Mouse (Mus musculus) macrophage (primary cell): Measurements from ENCODE around the gene Vpreb1. TPM values are rescaled to one million over a fixed set of nuclear protein-coding genes. Genes with fewer than 3 reads are reported as not detected.
A peak's percentile ranks its signal among the peaks of the same experiment; 100 is the strongest.
"Not testable (repeated sequence)": the region's sequence is repeated elsewhere in the genome, so short reads cannot be mapped to it uniquely, and the experiment has no call there.

Experiments used
- H3K27ac ChIP-seq: fragments of 350-480 bp; formaldehyde crosslinking; 2 replicates; pipeline ENCODE4 v1.9.0; 2021
- H3K36me3 ChIP-seq: fragments of 350-480 bp; formaldehyde crosslinking; 2 replicates; pipeline ENCODE4 v1.9.0; 2021; ENCODE audit errors: inconsistent target
- H3K4me3 ChIP-seq: fragments of 350-480 bp; formaldehyde crosslinking; 2 replicates; pipeline ENCODE4 v1.9.0; 2021; ENCODE audit errors: inconsistent target
- H3K79me2 ChIP-seq: fragments of 350-480 bp; formaldehyde crosslinking; 2 replicates; pipeline ENCODE4 v1.9.0; 2021; ENCODE audit errors: inconsistent target
- WGBS: methylation state at CpG from one replicate; pipeline ENCODE4 v1.1.7; 2026; ENCODE audit warnings: inconsistent platforms; ENCODE audit not compliant: missing documents; 5-methylcytosine and 5-hydroxymethylcytosine counted together
- polyA plus RNA-seq: library from polyadenylated mRNA; stranded (reverse); fragments of 250-400 nt; gene quantifications from 3 replicates; pipeline ENCODE4 v1.2.4, GENCODE M21; 2018; ENCODE audit warnings: inconsistent platforms

Gene Vpreb1
- polyA plus RNA-seq, 1 experiment from 2014 or later: not detected

GRCm38 (mm10) chr16:16870241-16870616 is 414 bp downstream of the Vpreb1 start:
- 39% methylated on average over 7 of the region's 7 CpGs for WGBS
- Histone ChIP-seq H3K36me3 (no peaks in the 10 kb centered on the region), H3K27ac (no peak overlapping the region), H3K4me3 (peak overlapping the region; percentile 90), H3K79me2 (peaks cover 34% of the 10 kb centered on the region)

- Histone ChIP-seq H3K36me3 (no peaks in the 10 kb centered on the region), H3K27ac (no peak overlapping the region), H3K4me3 (no peak overlapping the region), H3K79me2 (no peaks in the 10 kb centered on the region; the same call in 1 of the 2 replicates)
- 28% methylated on average over 5 of the region's 5 CpGs for WGBS
These were observed 4.7 kb downstream of the Vpreb1 start for GRCm38 (mm10) chr16:16865696-16866561.

GRCm38 (mm10) chr16:16865217-16865616 is 5.4 kb downstream of the Vpreb1 start:
- H3K36me3 ChIP-seq: no peaks in the 10 kb centered on the region
- no peak overlapping the region for H3K4me3 ChIP-seq
- no peak overlapping the region for H3K27ac ChIP-seq
- H3K79me2 ChIP-seq: no peaks in the 10 kb centered on the region

- WGBS: 59% methylated on average over 2 of the region's 2 CpGs
- no peak within 1 kb of the TSS for H3K4me3 ChIP-seq
- H3K36me3 ChIP-seq: no peaks in the 10 kb centered on the region
- no peaks in the 10 kb centered on the region for H3K79me2 ChIP-seq
- no peak within 1 kb of the TSS for H3K27ac ChIP-seq
These were observed 6.7 kb downstream of the Vpreb1 start, which contains the start of gene Igll1 for GRCm38 (mm10) chr16:16863978-16864377. Gene Igll1, minus strand, starts transcription at chr16:16863985.

- Histone ChIP-seq H3K27ac (no peak overlapping the region), H3K36me3 (no peaks in the 10 kb centered on the region), H3K79me2 (no peaks in the 10 kb centered on the region), H3K4me3 (no peak overlapping the region)
- WGBS: 89% methylated on average over 3 of the region's 3 CpGs
These were observed 8.4 kb downstream of the Vpreb1 start for GRCm38 (mm10) chr16:16862288-16862687.

GRCm38 (mm10) chr16:16856731-16857476 is 13.7 kb downstream of the Vpreb1 start:
- no peak overlapping the region for H3K27ac ChIP-seq
- H3K79me2 ChIP-seq: no peaks in the 10 kb centered on the region
- H3K36me3 ChIP-seq: no peaks in the 10 kb centered on the region
- WGBS: 45% methylated on average over 13 of the region's 13 CpGs
- no peak overlapping the region for H3K4me3 ChIP-seq

- 87% methylated on average over 8 of the region's 9 CpGs for WGBS
- not testable (repeated sequence) for H3K79me2 ChIP-seq, H3K27ac ChIP-seq, H3K36me3 ChIP-seq, H3K4me3 ChIP-seq
These were observed 14.6 kb downstream of the Vpreb1 start for GRCm38 (mm10) chr16:16856054-16856453.

- Histone ChIP-seq H3K36me3 (no peaks in the 10 kb centered on the region), H3K79me2 (no peaks in the 10 kb centered on the region), H3K27ac (no peak overlapping the region), H3K4me3 (no peak overlapping the region)
- WGBS: 80% methylated on average over 1 of the region's 1 CpGs
These were observed 15.1 kb downstream of the Vpreb1 start for GRCm38 (mm10) chr16:16855541-16855940.

GRCm38 (mm10) chr16:16854836-16855235 is 15.8 kb downstream of the Vpreb1 start:
- Histone ChIP-seq H3K4me3 (no peak overlapping the region), H3K27ac (no peak overlapping the region), H3K79me2 (no peaks in the 10 kb centered on the region), H3K36me3 (no peaks in the 10 kb centered on the region)
- WGBS: 16% methylated on average over 5 of the region's 6 CpGs

- WGBS: 97% methylated on average over 3 of the region's 3 CpGs
- no peaks in the 10 kb centered on the region for H3K79me2 ChIP-seq
These were observed 18.2 kb downstream of the Vpreb1 start for GRCm38 (mm10) chr16:16852411-16852810.

GRCm38 (mm10) chr16:16849196-16849595 is 21.4 kb downstream of the Vpreb1 start:
- Histone ChIP-seq H3K4me3 (no peak overlapping the region), H3K79me2 (no peaks in the 10 kb centered on the region), H3K36me3 (no peaks in the 10 kb centered on the region), H3K27ac (no peak overlapping the region)

More at GRCm38 (mm10) chr16:16852411-16852810, 18.2 kb downstream of the Vpreb1 start:
- Histone ChIP-seq H3K36me3 (no peaks in the 10 kb centered on the region), H3K4me3 (no peak overlapping the region), H3K27ac (no peak overlapping the region)

GRCm38 (mm10) chr16:16829671-16830070 is 41.0 kb downstream of the Vpreb1 start:
- H3K79me2 ChIP-seq: no peaks in the 10 kb centered on the region
- WGBS: 92% methylated on average over 3 of the region's 3 CpGs
- H3K27ac ChIP-seq: no peak overlapping the region
- no peaks in the 10 kb centered on the region for H3K36me3 ChIP-seq
- no peak overlapping the region for H3K4me3 ChIP-seq

- Histone ChIP-seq H3K79me2 (no peaks in the 10 kb centered on the region), H3K27ac (no peak within 1 kb of the TSS), H3K4me3 (peak within 1 kb of the TSS; percentile 6; the same call in 1 of the 2 replicates), H3K36me3 (no peaks in the 10 kb centered on the region)
- 5% methylated on average over 33 of the region's 33 CpGs for WGBS
These were observed 41.7 kb downstream of the Vpreb1 start, which contains the start of gene Spag6l for GRCm38 (mm10) chr16:16828757-16829615. Gene Spag6l, minus strand, starts transcription at chr16:16829456.

GRCm38 (mm10) chr16:16826223-16826622 is 44.4 kb downstream of the Vpreb1 start:
- Histone ChIP-seq H3K36me3 (no peaks in the 10 kb centered on the region), H3K4me3 (no peak overlapping the region), H3K27ac (no peak overlapping the region), H3K79me2 (no peaks in the 10 kb centered on the region)
- 97% methylated on average over 2 of the region's 2 CpGs for WGBS
